Mouse (Mus musculus): ENCODE measurements around the gene Rngtt.
"Not testable (repeated sequence)": the region's sequence is repeated elsewhere in the genome, so short reads cannot be mapped to it uniquely, and the experiment has no call there.

The Rngtt gene

GRCm38 (mm10) chr4:33309764-33310757 is at the start of gene Rngtt:
Rngtt (plus strand) TSS chr4:33310311.
- DNase-seq, result peak; percentile 93

GRCm38 (mm10) chr4:33260311-33260710 is 49.8 kb upstream of the Rngtt start:
- DNase-seq, result no peak

GRCm38 (mm10) chr4:33261311-33261753 is 48.8 kb upstream of the Rngtt start:
- DNase-seq, result peak; percentile 66

- no peak for DNase-seq
These were observed 47.2 kb upstream of the Rngtt start for GRCm38 (mm10) chr4:33262897-33263296.

- DNase-seq, result no peak
These were observed 45.0 kb upstream of the Rngtt start for GRCm38 (mm10) chr4:33264979-33265726.

GRCm38 (mm10) chr4:33270386-33271314 is 39.5 kb upstream of the Rngtt start:
- DNase-seq, result no peak

GRCm38 (mm10) chr4:33273437-33273836 is 36.7 kb upstream of the Rngtt start:
- no peak for DNase-seq

GRCm38 (mm10) chr4:33281891-33282685 is 28.0 kb upstream of the Rngtt start:
- DNase-seq, result no peak

- DNase-seq, result no peak
These were observed 25.8 kb upstream of the Rngtt start for GRCm38 (mm10) chr4:33284083-33284880.

GRCm38 (mm10) chr4:33285448-33285847 is 24.7 kb upstream of the Rngtt start:
- no peak for DNase-seq

GRCm38 (mm10) chr4:33289106-33289650 is 20.9 kb upstream of the Rngtt start:
- DNase-seq, result no peak

GRCm38 (mm10) chr4:33290002-33290401 is 20.1 kb upstream of the Rngtt start, which contains the start of gene Pnrc1:
Pnrc1 (minus strand) TSS chr4:33290163.
- no peak for DNase-seq

GRCm38 (mm10) chr4:33290878-33291277 is 19.2 kb upstream of the Rngtt start:
- no peak for DNase-seq

- peak; percentile 51 for DNase-seq
These were observed 17.4 kb upstream of the Rngtt start for GRCm38 (mm10) chr4:33292409-33293370.

GRCm38 (mm10) chr4:33300891-33301665 is 9.0 kb upstream of the Rngtt start:
- not testable (repeated sequence) for DNase-seq

- DNase-seq, result no peak
These were observed 7.1 kb upstream of the Rngtt start for GRCm38 (mm10) chr4:33303057-33303456.

- DNase-seq, result no peak
These were observed 3.0 kb upstream of the Rngtt start for GRCm38 (mm10) chr4:33307146-33307545.

GRCm38 (mm10) chr4:33310840-33311437 is 828 bp downstream of the Rngtt start:
- no peak for DNase-seq

All from cerebellum, adult 11 months (tissue).